Mouse (Mus musculus): ENCODE data around the gene Gm8439. TPM values are rescaled to one million over a fixed set of nuclear protein-coding genes. Genes with fewer than 3 reads are reported as not detected.

Gene Gm8439
- polyA plus RNA-seq (2014; fragmentation: Illumina TruSeq; extraction: RNeasy Lipid Tissue Mini Kit (QIAGEN cat#74804); ENCODE audit: low read depth, low replicate concordance), result not detected

DNA sequence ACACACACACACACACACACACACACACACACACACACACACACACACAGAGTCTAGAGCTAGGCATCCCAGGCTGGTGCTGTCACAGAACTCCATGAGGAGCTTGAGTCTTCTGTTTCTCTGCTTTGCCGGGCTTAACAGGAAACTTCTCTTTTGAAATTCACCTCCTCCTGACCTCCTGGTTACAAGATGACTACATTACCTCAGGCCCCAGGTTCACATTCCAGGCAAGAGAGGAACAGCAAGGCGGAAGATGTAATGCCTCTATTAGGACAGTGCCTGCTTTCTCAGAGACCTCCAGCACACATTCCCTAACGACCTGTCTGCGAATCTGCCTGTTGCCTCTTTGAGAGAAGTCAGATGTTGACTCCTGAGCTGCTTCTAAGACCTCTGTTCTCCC lies at the start of gene Gm8439:
Gene Gm8439 (plus strand): TSS at position 301 of the 400 bp plus-strand sequence.

DNA sequence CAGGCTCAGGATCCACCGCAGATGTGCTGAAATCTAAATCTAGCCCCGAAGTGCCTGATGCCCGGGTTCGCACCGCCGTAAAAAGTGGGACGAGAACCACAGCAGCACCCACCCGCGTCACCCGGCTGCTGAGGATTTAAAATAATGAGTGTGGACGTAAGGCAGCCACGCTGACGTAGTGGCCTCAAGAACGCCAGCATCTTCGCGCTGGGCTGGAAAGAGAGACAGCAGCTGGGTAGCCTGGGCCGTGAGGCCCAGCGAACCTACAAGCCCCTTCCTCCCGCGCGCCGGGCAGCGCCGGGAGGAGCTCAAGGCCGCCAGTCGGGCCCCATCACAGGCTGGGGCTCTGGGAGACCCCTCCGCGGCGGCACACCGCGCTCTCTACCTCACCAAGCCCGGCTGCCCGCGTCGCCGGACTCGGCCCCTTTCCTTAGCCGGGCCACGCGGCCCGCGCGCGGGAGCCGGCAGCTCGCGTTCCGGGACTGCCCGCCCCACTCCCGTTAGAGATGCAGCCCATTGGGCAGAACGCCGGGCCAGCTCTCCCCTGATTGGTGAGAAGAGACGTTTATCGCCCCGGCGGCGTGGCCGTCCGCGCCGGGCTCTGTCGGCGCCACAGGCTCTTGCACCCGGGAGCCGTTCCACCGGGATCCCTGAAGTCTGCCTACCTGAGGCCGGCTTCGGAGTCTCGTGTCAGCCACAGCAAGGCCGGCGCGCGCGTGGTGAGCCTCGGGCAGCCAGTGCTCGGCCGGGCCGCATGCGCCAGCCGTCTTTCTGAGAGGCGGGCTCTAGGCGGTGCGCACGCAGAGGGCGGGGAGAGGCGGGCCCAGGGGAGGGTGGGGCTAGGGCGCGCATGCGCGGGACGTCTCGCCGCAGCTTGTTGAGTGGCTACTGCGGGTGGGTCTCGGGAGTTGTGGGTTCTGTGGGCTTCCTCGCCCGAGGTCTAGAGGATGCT lies 18.8 kb upstream of the Gm8439 start, which contains the start of gene Ctps:
Gene Ctps (minus strand): TSS at position 791 of the 952 bp plus-strand sequence.

Other genes starting within 250 kb of the Gm8439 start
- 64.5 TPM for gene Scmh1, start 183.5 kb upstream of the Gm8439 start, polyA plus RNA-seq (2014; fragmentation: Illumina TruSeq; extraction: RNeasy Lipid Tissue Mini Kit (QIAGEN cat#74804); ENCODE audit: low read depth, low replicate concordance)
- 10.5 TPM for gene Slfnl1, start 56.5 kb upstream of the Gm8439 start, polyA plus RNA-seq (2014; fragmentation: Illumina TruSeq; extraction: RNeasy Lipid Tissue Mini Kit (QIAGEN cat#74804); ENCODE audit: low read depth, low replicate concordance)
- gene Ctps, start 18.5 kb upstream of the Gm8439 start, polyA plus RNA-seq (2014; fragmentation: Illumina TruSeq; extraction: RNeasy Lipid Tissue Mini Kit (QIAGEN cat#74804); ENCODE audit: low read depth, low replicate concordance), result 17.2 TPM
- not detected for gene Cited4, start 77.8 kb downstream of the Gm8439 start, polyA plus RNA-seq (2014; fragmentation: Illumina TruSeq; extraction: RNeasy Lipid Tissue Mini Kit (QIAGEN cat#74804); ENCODE audit: low read depth, low replicate concordance)
- not detected for gene Kcnq4, start 159.9 kb downstream of the Gm8439 start, polyA plus RNA-seq (2014; fragmentation: Illumina TruSeq; extraction: RNeasy Lipid Tissue Mini Kit (QIAGEN cat#74804); ENCODE audit: low read depth, low replicate concordance)
- 11.8 TPM for gene Nfyc, start 242.8 kb downstream of the Gm8439 start, polyA plus RNA-seq (2014; fragmentation: Illumina TruSeq; extraction: RNeasy Lipid Tissue Mini Kit (QIAGEN cat#74804); ENCODE audit: low read depth, low replicate concordance)